Mouse (Mus musculus) lung, adult 2 months (tissue): Measurements from ENCODE around the gene Ydjc.

Source experiments
- CTCF ChIP-seq: fragments of 200-500 bp; IDR thresholded peaks from 2 replicates; pipeline ENCODE4 v1.5.1; 2011; ENCODE audit warnings: mild to moderate bottlenecking, low read length, control low read depth; ENCODE audit not compliant: insufficient read depth
- POLR2A ChIP-seq: fragments of 200-500 bp; IDR thresholded peaks from 2 replicates; pipeline ENCODE4 v1.6.1; 2011; ENCODE audit warnings: low read depth, mild to moderate bottlenecking, control low read depth, low read length, borderline replicate concordance; ENCODE audit errors: extremely low read depth

DNA sequence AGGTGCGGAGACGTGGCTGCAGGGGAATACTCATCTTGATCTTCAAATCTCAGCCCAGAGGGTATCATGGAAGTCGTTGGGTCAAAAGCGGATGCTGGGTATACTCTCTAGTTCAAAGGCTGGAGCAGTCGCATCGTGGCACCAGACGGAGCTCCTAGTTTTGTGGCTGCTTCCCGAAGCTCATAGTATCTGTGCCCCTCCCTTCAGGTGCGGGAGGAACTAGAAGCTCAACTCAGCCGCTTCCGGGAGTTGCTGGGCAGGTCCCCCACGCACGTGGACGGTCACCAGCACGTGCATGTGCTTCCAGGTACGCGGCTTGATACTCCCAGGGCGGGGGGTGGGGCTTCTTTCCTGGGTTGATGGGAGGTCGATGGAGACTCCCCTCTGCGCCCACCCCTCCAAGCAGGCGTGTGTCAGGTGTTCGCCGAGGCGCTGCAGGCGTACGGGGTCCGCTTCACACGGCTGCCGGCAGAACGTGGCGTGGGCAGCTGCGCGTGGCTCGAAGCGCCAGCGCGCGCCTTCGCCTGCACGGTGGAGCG, 3.0 kb downstream of the Ydjc start:
- TF ChIP-seq CTCF (no peak), POLR2A (no peak)
